Mouse (Mus musculus) 416B (cell line): ENCODE measurements at regions not wholly inside any gene's neighbourhood (a gene's known extent, or its start where the extent isn't known, plus 50 kb on each side); places are given as distances from the start of the nearest gene placed in this dataset.

Experiments used
- DNase-seq: peaks from one replicate; pipeline ENCODE4 v3.0.0; 2011; ENCODE audit warnings: low read depth

- no peak for DNase-seq
Observed at GRCm38 (mm10) chr12:27499276-27499675, 156.9 kb upstream of the Sox11 start.

- no peak for DNase-seq
Observed at GRCm38 (mm10) chr12:27496826-27497557, 154.6 kb upstream of the Sox11 start.

GRCm38 (mm10) chr12:27492270-27492669, 149.9 kb upstream of the Sox11 start:
- DNase-seq, result no peak

- no peak for DNase-seq
Observed at GRCm38 (mm10) chr12:27481230-27481629, 138.9 kb upstream of the Sox11 start.

- DNase-seq, result no peak
Observed at GRCm38 (mm10) chr12:27479601-27480001, 137.2 kb upstream of the Sox11 start.

DNA sequence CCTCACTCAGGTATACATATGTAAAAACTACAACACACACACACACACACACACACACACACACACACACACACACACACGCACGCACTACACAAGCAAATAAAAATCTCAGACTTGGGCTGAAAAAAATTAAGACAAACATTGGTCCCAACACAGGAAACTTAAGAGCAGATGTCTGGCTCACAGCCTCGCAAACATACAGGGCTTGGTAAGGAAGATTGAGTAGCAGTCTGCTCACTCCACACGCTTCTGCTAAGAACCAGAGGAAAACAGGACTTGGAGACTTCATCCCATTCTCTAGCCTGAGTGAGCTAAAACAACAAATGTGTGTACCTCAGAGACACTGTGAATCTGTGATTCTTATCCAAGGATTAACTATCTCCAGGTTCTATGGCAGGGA, 132.3 kb upstream of the Sox11 start:
- no peak for DNase-seq

DNA sequence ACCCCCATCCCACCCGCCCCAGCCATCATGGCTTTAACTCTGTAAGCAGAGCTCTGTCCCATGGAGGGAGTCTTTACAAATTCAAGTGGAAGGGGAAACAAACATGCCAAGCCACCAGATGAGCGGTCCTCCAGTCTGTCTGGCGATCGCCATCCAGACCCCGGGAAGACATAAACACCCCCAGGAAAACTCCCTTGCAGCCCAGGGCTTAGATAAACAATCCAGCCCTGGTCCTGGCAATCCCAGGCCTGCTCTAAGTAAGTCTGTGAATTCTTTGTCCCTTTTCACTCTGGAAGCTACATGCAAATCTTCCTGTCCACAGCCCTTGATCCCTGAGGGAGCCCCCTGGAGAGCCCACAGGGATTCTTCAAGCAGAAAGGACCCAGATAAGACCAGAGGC, 129.2 kb upstream of the Sox11 start:
- no peak for DNase-seq

DNA sequence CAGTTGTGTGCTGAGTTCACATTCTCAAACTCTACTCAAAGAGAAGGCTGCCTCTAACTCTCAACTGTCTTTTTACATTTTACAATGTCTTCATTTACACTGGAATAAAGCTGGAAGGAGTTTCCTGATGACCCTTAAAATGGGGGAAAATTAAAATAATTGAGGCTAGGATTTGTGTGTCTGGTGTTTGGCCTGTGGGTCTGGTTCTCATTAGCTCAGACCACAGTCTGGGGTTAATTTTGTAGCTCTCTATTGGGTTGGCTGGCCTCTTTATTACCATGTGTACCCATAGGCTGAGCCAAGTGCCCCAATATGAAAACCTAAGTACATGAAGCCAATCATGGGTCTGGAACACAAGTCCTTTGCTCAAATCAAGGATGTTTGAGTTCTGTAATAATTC, 128.0 kb upstream of the Sox11 start:
- no peak for DNase-seq

- no peak for DNase-seq
Observed at GRCm38 (mm10) chr12:27468782-27469181, 126.4 kb upstream of the Sox11 start.

DNA sequence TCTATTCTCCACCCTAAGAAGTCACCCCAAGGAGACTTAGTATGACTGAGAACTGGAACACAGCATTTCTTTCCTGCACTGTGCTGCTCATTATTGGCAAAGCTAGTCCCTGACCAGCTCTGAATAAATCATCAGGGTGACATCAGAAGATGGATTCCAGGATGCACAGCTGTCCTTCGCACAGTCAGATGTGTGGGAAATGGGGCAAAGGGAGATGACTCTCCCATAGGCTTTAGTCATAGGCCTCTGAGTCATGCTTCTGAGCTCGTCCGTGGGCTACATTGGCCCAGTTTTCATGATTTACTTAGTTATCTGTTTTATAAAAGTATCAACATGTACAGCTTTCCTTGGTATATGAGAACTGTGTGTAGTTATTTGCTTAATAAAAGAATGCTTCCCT, 125.8 kb upstream of the Sox11 start:
- DNase-seq, result no peak

GRCm38 (mm10) chr12:27465499-27466150, 123.3 kb upstream of the Sox11 start:
- no peak for DNase-seq

GRCm38 (mm10) chr12:27458674-27459073, 116.3 kb upstream of the Sox11 start:
- DNase-seq, result no peak

GRCm38 (mm10) chr12:27437661-27438345, 95.4 kb upstream of the Sox11 start:
- DNase-seq, result no peak

DNA sequence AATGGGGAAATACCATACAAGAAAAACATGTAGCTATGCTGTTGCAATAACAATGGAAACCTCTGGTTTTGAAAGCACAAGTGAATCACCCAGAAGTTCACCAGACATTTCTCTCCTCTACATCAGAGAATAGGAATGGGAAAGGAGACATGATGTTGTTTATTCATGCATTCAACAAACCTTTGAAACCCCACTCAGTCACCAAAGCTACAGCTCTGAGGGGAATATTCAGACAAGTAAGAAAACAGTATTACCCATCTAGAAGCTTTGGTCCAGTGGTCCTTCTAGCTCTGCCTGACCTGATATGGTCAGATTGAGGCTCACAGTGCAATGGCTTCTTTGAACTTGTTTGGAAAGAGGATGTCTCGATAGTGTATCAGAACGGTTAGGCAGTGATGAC, 89.0 kb upstream of the Sox11 start:
- no peak for DNase-seq

DNA sequence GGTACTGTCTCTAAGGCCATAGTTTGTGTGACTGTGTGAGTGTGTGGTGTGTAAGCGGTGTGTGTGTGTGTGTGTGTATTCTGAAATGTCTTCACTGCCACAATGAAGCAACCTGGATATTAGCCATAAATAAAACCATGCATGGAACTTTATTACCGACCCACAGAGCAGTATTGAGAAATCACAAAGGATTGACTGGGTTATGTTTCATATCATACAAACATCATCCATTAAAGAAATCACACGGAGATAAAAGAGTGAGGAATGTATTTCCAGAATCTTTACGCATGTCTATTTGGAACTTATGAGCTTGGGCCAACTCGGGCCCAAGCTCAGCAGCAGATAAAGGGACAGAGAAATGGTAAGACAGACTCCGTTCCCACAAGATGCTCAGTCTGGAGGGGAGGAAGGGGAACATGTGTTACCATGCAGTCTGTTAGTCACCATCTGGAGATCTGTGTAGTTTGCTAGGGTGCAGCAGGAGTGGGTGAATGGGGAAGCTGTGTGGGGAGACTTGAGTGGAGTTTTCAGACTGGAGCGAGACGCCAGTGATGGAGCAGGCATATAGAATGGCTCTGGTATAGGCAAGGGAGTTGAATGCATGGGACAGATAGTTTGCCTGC, 75.1 kb upstream of the Sox11 start:
- DNase-seq, result no peak

DNA sequence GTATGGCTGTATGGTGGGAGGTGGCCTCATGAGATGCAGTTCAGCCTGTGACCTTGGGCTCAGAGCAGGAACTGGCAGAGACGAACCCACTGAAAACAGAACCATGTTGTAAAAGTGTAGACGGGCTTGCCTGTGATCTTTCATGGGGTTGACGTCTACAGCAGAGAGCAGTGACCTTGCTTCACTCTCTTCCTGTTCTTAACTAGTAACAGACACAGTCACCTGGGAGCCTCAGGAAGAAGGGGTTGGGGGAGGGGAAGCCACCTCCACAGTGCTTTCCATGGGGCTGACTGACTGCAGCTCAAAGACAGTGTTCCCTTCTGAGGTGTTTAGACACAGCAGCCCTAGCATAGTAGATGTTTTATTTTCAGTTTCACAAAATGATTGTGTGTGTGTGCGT, 68.2 kb upstream of the Sox11 start:
- no peak for DNase-seq

DNA sequence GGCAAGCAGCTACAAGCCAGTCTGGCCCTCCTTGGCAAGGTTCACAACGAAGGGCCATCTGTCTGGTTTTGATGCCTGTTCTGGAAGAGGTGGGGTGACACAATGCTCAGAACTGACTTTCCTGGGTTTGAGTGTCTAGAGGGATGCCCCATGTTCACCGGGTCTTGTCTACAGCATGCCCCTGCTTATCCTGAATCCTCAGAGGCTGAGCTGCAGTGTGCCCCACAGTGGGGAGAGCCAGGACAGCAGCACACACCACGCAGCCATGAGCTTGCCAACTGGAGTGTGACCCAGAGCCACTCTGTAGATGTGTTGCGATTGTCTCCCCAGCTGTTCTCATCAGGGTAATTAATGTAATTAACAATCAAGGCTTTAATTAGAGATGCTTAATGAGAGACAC, 66.1 kb upstream of the Sox11 start:
- no peak for DNase-seq

DNA sequence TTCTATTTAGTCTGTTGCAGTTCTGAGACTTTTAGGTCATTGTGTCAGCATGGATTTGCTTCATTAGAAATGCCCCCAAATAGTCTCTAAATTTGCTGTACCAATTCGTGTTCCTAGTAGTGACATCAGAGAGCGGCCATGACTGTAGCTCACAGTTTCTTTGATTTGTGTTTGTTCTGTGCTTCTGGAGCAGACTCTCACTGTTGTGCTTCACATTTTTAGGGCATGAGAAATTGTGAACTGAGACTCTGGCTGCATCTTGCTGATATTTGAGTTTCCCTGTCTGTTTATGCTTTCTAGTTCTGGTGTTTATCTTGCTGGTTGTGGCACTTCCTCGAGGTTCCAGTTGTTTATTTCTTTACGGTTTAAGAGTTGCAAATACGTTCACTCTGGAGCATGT, 57.0 kb upstream of the Sox11 start:
- DNase-seq, result no peak
